Mouse (Mus musculus): ENCODE data around the gene Olfr1347.

GRCm38 (mm10) chr7:6441173-6441572, 58.4 kb downstream of the Olfr1347 start:
- no peak for TF ChIP-seq CTCF (IDR thresholded peaks at IDR 0.05; ENCODE audit: control insufficient read depth, insufficient read depth, insufficient replicate concordance, low read depth, low read length)
- no peak for TF ChIP-seq POLR2A (IDR thresholded peaks at IDR 0.05; ENCODE audit: control insufficient read depth, low read depth, low read length)

Data from testis, adult 2 months (tissue).